9 mouse cellular contexts compared by ENCODE assay signal in genomic region chr6:28980219-28980618, GRCm38 (mm10).
DNase-seq lines count a peak whose midpoint lies in the region; ATAC-seq and TF ChIP-seq lines count a peak whose summit lies in the region.
"Had no signal": no experiment of that assay in that cellular context is flagged by ENCODE, and none has a peak within 500 bp of the region (broad histone marks: within the 10 kb centered on the region; RNA-seq: fewer than 3 reads in every experiment).

No protein-coding gene starts in this region.

- intact Hi-C loops in gastrocnemius, adult 2 months (cut with DNase I) = no loop called here

- peak overlapping the region; percentile 91 for H3K4me2 ChIP-seq in forebrain, embryonic 12.5 days
- H3K4me2 ChIP-seq in limb, embryonic 11.5 days (ENCODE audit: low read depth, severe bottlenecking) = peak overlapping the region; percentile 74

- DNase-seq in adrenal gland, postnatal 10 days = peak; percentile 22
- DNase-seq in adrenal gland, adult 8-10 months = no peak
- peak; percentile 35 for DNase-seq in adrenal gland, postnatal 25 days
- peak; percentile 32 for DNase-seq in limb, embryonic 11.5 days (ENCODE audit: low spot score)
- DNase-seq in gastrocnemius, adult 2 months = no peak
- DNase-seq in spleen, adult 12 weeks (ENCODE audit: low spot score) = no peak

- TF ChIP-seq CTCF in gastrocnemius, adult 2 months (IDR thresholded peaks at IDR 0.05) = no peak

- H3K27me3 ChIP-seq in forebrain, embryonic 12.5 days = peaks cover 75% of the 10 kb centered on the region
- H3K27me3 ChIP-seq in limb, embryonic 11.5 days (ENCODE audit: control insufficient read depth, insufficient read depth, low read length) = peaks cover 35% of the 10 kb centered on the region

- H3K36me3 ChIP-seq in forebrain, embryonic 12.5 days (replicated peaks) = no peaks in the 10 kb centered on the region
- no peaks in the 10 kb centered on the region for H3K36me3 ChIP-seq in limb, embryonic 11.5 days (ENCODE audit: control insufficient read depth, insufficient read depth, low read length)

- H3K9me3 ChIP-seq in forebrain, embryonic 12.5 days = no peaks in the 10 kb centered on the region
- H3K9me3 ChIP-seq in limb, embryonic 11.5 days (ENCODE audit: control insufficient read depth, low read length) = no peaks in the 10 kb centered on the region

- peaks cover 19% of the 10 kb centered on the region for H3K4me1 ChIP-seq in forebrain, embryonic 12.5 days
- H3K4me1 ChIP-seq in limb, embryonic 11.5 days (ENCODE audit: control insufficient read depth, insufficient read depth, low read length) = peaks cover 10% of the 10 kb centered on the region

- 1% methylated on average over 14 of the region's 14 CpGs for WGBS in forebrain, embryonic 12.5 days
- WGBS in limb, embryonic 11.5 days = 4% methylated on average over 13 of the region's 14 CpGs

- H3K27ac ChIP-seq in forebrain, embryonic 12.5 days = peak overlapping the region; percentile 77; the same call in 1 of the 2 replicates
- no peak overlapping the region for H3K27ac ChIP-seq in limb, embryonic 11.5 days (replicated peaks; ENCODE audit: low read depth, low read length)
- no peak overlapping the region for H3K27ac ChIP-seq in gastrocnemius, adult 2 months

- peak; percentile 58; the same call in 1 of the 2 replicates for ATAC-seq in forebrain, embryonic 12.5 days (ENCODE audit: low FRiP score)
- ATAC-seq in limb, embryonic 11.5 days (ENCODE audit: insufficient number of reproducible peaks, low FRiP score, low TSS enrichment, low read depth) = no peak
- ATAC-seq in CD4-positive, CD25-positive, alpha-beta regulatory T cell, adult 4 months = no peak

- H3K4me3 ChIP-seq in forebrain, embryonic 12.5 days (replicated peaks) = peak overlapping the region; percentile 55
- H3K4me3 ChIP-seq in limb, embryonic 11.5 days (ENCODE audit: low read depth, low read length) = peak overlapping the region; percentile 39; the same call in 1 of the 2 replicates
- H3K4me3 ChIP-seq in gastrocnemius, adult 2 months = no peak overlapping the region; the same call in 1 of the 2 replicates
- H3K4me3 ChIP-seq: erythroblast, embryonic 14.5 days had no signal

- peak overlapping the region; percentile 49; the same call in 1 of the 2 replicates for H3K9ac ChIP-seq in forebrain, embryonic 12.5 days
- no peak overlapping the region for H3K9ac ChIP-seq in limb, embryonic 11.5 days (ENCODE audit: low read length)

Comparison
In these comparisons a context has a peak if more than half of its experiments do, and no peak if none do; other contexts are left out.
1. DNase-seq: peak in adrenal gland, postnatal 10 days (single experiment), adrenal gland, postnatal 25 days (single experiment) and limb, embryonic 11.5 days (single experiment); none in adrenal gland, adult 8-10 months (single experiment), gastrocnemius, adult 2 months (single experiment) and spleen, adult 12 weeks (single experiment).